Mouse (Mus musculus): Measurements from ENCODE around the gene Myo1e.

Gene Myo1e

GRCm38 (mm10) chr9:70207151-70207831 is at the start of gene Myo1e:
Gene Myo1e (plus strand): TSS chr9:70207350.
- peak; percentile 79 to 82 for DNase-seq (ENCODE audit: low spot score in 2 of 2)

GRCm38 (mm10) chr9:70160071-70160470 is 47.1 kb upstream of the Myo1e start:
- DNase-seq (ENCODE audit: low spot score in 2 of 2): no peak

- DNase-seq (ENCODE audit: low spot score in 2 of 2): no peak
These were observed 38.2 kb upstream of the Myo1e start for GRCm38 (mm10) chr9:70168973-70169372.

GRCm38 (mm10) chr9:70174291-70174848 is 32.8 kb upstream of the Myo1e start:
- DNase-seq (ENCODE audit: low spot score in 2 of 2): no peak

- no peak for DNase-seq (ENCODE audit: low spot score in 2 of 2)
These were observed 32.3 kb upstream of the Myo1e start for GRCm38 (mm10) chr9:70174896-70175295.

- DNase-seq (ENCODE audit: low spot score in 2 of 2): no peak
These were observed 30.9 kb upstream of the Myo1e start for GRCm38 (mm10) chr9:70176291-70176690.

- no peak for DNase-seq (ENCODE audit: low spot score in 2 of 2)
These were observed 25.4 kb upstream of the Myo1e start for GRCm38 (mm10) chr9:70181719-70182118.

- no peak for DNase-seq (ENCODE audit: low spot score in 2 of 2)
These were observed 24.5 kb upstream of the Myo1e start for GRCm38 (mm10) chr9:70182639-70183038.

GRCm38 (mm10) chr9:70192336-70192735 is 14.8 kb upstream of the Myo1e start:
- DNase-seq (ENCODE audit: low spot score in 2 of 2): no peak

GRCm38 (mm10) chr9:70194622-70195021 is 12.5 kb upstream of the Myo1e start:
- no peak for DNase-seq (ENCODE audit: low spot score in 2 of 2)

GRCm38 (mm10) chr9:70196956-70197659 is 10.0 kb upstream of the Myo1e start:
- no peak for DNase-seq (ENCODE audit: low spot score in 2 of 2)

GRCm38 (mm10) chr9:70197992-70198391 is 9.2 kb upstream of the Myo1e start:
- DNase-seq (ENCODE audit: low spot score in 2 of 2): no peak

GRCm38 (mm10) chr9:70202753-70203152 is 4.4 kb upstream of the Myo1e start:
- peak; percentile 51 to 67 for DNase-seq (ENCODE audit: low spot score in 2 of 2)

- peak in 1 of 2 experiments; percentile 20 for DNase-seq (ENCODE audit: low spot score in 2 of 2)
These were observed 3.7 kb upstream of the Myo1e start for GRCm38 (mm10) chr9:70203267-70204076.

GRCm38 (mm10) chr9:70207981-70208521 is 901 bp downstream of the Myo1e start:
- peak in 1 of 2 experiments; percentile 16 for DNase-seq (ENCODE audit: low spot score in 2 of 2)

- no peak for DNase-seq (ENCODE audit: low spot score in 2 of 2)
These were observed 1.6 kb downstream of the Myo1e start for GRCm38 (mm10) chr9:70208751-70209150.

GRCm38 (mm10) chr9:70209296-70210049 is 2.3 kb downstream of the Myo1e start:
- peak; percentile 28 to 70 for DNase-seq (ENCODE audit: low spot score in 2 of 2)

- peak; percentile 24 to 60 for DNase-seq (ENCODE audit: low spot score in 2 of 2)
These were observed 4.5 kb downstream of the Myo1e start for GRCm38 (mm10) chr9:70211638-70212037.

GRCm38 (mm10) chr9:70216517-70216916 is 9.4 kb downstream of the Myo1e start:
- no peak for DNase-seq (ENCODE audit: low spot score in 2 of 2)

GRCm38 (mm10) chr9:70219295-70219931 is 12.3 kb downstream of the Myo1e start:
- DNase-seq (ENCODE audit: low spot score in 2 of 2): no peak
